Mouse (Mus musculus) intestine, postnatal 0 days (tissue): ENCODE data around the gene Sgo2a. TPM values are rescaled to one million over a fixed set of nuclear protein-coding genes. Genes with fewer than 3 reads are reported as not detected.
A peak's percentile ranks its signal among the peaks of the same experiment; 100 is the strongest.

ENCODE experiments used
- ATAC-seq: fragments of 200-750 bp; cut with Nextera tagmentation; 2 replicates; pipeline ENCODE4 v1.8.0; 2017; ENCODE audit warnings: mild to moderate bottlenecking, moderate TSS enrichment, moderate library complexity
- H3K27ac ChIP-seq: fragments of 300-500 bp; sonication (generic); 2 replicates; pipeline ENCODE4 v1.5.1; 2014; ENCODE audit warnings: mild to moderate bottlenecking, low read depth, low read length, moderate library complexity
- H3K27me3 ChIP-seq: fragments of 300-500 bp; sonication (generic); replicated peaks from 2 replicates; pipeline ENCODE4 v1.6.1; 2014; ENCODE audit warnings: low read length, mixed read lengths; ENCODE audit not compliant: control insufficient read depth, insufficient read depth
- H3K36me3 ChIP-seq: fragments of 300-500 bp; sonication (generic); 2 replicates; pipeline ENCODE4 v1.6.1; 2014; ENCODE audit warnings: mild to moderate bottlenecking, moderate library complexity; ENCODE audit not compliant: control insufficient read depth, insufficient read depth
- H3K4me1 ChIP-seq: fragments of 300-500 bp; sonication (generic); replicated peaks from 2 replicates; pipeline ENCODE4 v1.6.1; 2014; ENCODE audit warnings: antibody characterized with exemption, low read length, mixed read lengths; ENCODE audit not compliant: control insufficient read depth, insufficient read depth
- H3K4me2 ChIP-seq: fragments of 300-500 bp; sonication (generic); replicated peaks from 2 replicates; pipeline ENCODE4 v1.6.1; 2014; ENCODE audit warnings: low read depth, mild to moderate bottlenecking, moderate library complexity
- H3K4me3 ChIP-seq: fragments of 300-500 bp; sonication (generic); 2 replicates; pipeline ENCODE4 v1.5.1; 2014; ENCODE audit warnings: low read depth, low read length
- H3K9ac ChIP-seq: fragments of 300-500 bp; sonication (generic); 2 replicates; pipeline ENCODE4 v1.6.1; 2014; ENCODE audit warnings: mild to moderate bottlenecking, low read depth, low read length
- H3K9me3 ChIP-seq: fragments of 300-500 bp; sonication (generic); 2 replicates; pipeline ENCODE4 v1.6.1; 2016; ENCODE audit warnings: mixed run types; ENCODE audit not compliant: control insufficient read depth
- CTCF ChIP-seq: sonication (generic); IDR thresholded peaks from 2 replicates; pipeline ENCODE4 v1.5.1; 2016; ENCODE audit warnings: low read depth, mild to moderate bottlenecking, control low read depth, antibody characterized with exemption, moderate library complexity
- WGBS: fragments of 180-500 bp; shearing (Covaris S2); extraction: QIAGEN DNeasy Blood & Tissue Kit; methylation state at CpG from one replicate; pipeline ENCODE4 v1.1.7; 2014; 5-methylcytosine and 5-hydroxymethylcytosine counted together
- polyA plus RNA-seq: library from polyadenylated mRNA; unstranded; fragments of >200 nt; fragmentation: Nextera tagmentation; extraction: Ambion mirVana; gene quantifications from 2 replicates; pipeline ENCODE4 v1.2.1, GENCODE M21; 2015

The Sgo2a gene
- polyA plus RNA-seq, 1 experiment from 2014 or later, result 4.4 TPM

- H3K4me1 ChIP-seq, result no peaks in the 10 kb centered on the region
- no peak for ATAC-seq
- no peak for TF ChIP-seq CTCF
- no peak overlapping the region for H3K4me2 ChIP-seq
- H3K27ac ChIP-seq, result no peak overlapping the region
- no peak overlapping the region for H3K9ac ChIP-seq
- no peaks in the 10 kb centered on the region for H3K27me3 ChIP-seq
- 88% methylated on average over 5 of the region's 5 CpGs for WGBS
- H3K4me3 ChIP-seq, result no peak overlapping the region
- H3K9me3 ChIP-seq, result no peaks in the 10 kb centered on the region
- H3K36me3 ChIP-seq, result peaks cover 39% of the 10 kb centered on the region
Observed at GRCm38 (mm10) chr1:57954376-57954765, 41.4 kb upstream of the Sgo2a start.

GRCm38 (mm10) chr1:57955774-57956173 lies 40.0 kb upstream of the Sgo2a start:
- H3K4me2 ChIP-seq, result no peak overlapping the region
- H3K4me3 ChIP-seq, result no peak overlapping the region
- H3K9ac ChIP-seq, result no peak overlapping the region
- no peaks in the 10 kb centered on the region for H3K4me1 ChIP-seq
- peaks cover 39% of the 10 kb centered on the region for H3K36me3 ChIP-seq
- H3K27ac ChIP-seq, result no peak overlapping the region
- no peaks in the 10 kb centered on the region for H3K9me3 ChIP-seq
- H3K27me3 ChIP-seq, result no peaks in the 10 kb centered on the region
- no peak for TF ChIP-seq CTCF
- no peak for ATAC-seq
- 100% methylated on average over 1 of the region's 1 CpGs for WGBS

DNA sequence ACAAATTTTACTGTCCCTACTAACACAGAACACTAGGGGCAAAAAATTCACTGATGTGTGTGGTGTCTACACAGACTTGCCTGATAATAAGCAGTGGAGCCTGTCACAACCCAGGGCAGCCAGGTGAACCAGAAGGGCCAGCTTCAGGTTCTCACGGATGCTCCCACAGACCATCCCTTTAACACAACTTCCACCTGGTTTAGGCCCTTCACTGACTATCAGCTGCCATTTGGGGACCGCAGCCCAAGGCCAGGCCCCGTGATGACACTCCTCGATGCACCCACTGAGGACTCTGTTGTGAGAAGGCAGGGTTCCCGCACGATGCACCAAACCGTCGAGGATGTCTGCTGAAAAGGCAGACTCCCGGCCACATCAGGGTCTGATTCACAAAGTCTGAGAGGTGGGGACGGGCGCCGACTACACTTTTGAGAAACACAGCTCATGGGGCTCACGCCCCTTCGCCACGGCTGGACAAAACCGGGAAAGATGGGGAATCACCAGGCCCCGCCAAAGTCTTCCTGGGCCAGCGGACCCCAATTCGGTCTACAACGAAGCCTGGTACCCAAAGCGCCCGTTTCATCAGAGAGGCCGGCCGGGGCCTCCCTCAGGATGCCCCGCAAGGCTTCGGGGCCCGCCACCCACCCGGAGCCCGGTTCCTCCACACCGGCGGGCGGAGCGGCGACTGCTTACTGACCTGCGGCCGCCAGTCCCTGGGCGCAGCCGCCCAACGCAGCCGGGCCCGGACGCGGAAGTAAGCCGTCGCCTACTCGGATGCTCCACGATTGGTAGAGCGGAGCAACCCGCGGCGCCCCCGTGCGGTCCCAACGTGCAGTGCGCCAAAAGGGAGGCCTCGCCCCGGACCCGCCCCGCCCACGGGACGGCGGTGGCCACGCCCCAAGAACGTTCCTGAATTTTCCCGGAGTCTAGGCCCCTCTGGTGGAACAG lies 26.2 kb upstream of the Sgo2a start:
- WGBS, result under 1% methylated on average over 65 of the region's 65 CpGs
- Histone ChIP-seq H3K4me1 (no peaks in the 10 kb centered on the region), H3K9ac (peak overlapping the region; percentile 88), H3K9me3 (no peaks in the 10 kb centered on the region), H3K27ac (peak overlapping the region; percentile 74), H3K4me2 (peak overlapping the region; percentile 80), H3K27me3 (no peaks in the 10 kb centered on the region), H3K36me3 (peaks cover 8% of the 10 kb centered on the region; the same call in 1 of the 2 replicates), H3K4me3 (peak overlapping the region; percentile 87)
- ATAC-seq, result peak; percentile 98
- peak; percentile 95 for TF ChIP-seq CTCF

DNA sequence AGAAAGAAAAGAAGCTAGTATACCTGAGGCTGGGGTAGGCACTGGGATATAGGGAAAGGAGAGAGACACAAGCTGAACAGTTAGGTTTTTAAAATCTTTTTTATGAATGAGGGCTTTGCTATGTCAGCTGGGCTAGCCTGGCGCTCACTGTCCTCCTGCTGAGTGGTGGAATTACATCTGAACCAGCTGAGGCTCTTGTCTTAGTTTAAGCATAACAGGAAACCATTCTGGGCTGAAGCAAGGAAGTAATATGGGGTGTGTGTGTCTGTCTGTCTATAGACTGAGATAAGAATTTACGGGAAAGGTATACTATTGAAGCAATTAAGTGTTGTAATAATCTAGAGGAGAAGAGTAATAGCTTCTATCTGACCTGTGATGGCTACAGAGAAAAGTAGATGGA lies 24.2 kb upstream of the Sgo2a start:
- Histone ChIP-seq H3K27me3 (no peaks in the 10 kb centered on the region), H3K9me3 (no peaks in the 10 kb centered on the region), H3K9ac (no peak overlapping the region), H3K4me3 (no peak overlapping the region), H3K4me1 (no peaks in the 10 kb centered on the region), H3K27ac (no peak overlapping the region), H3K4me2 (no peak overlapping the region), H3K36me3 (peaks cover 5% of the 10 kb centered on the region; the same call in 1 of the 2 replicates)
- no peak for TF ChIP-seq CTCF
- ATAC-seq, result no peak
- 55% methylated on average over 2 of the region's 2 CpGs for WGBS

DNA sequence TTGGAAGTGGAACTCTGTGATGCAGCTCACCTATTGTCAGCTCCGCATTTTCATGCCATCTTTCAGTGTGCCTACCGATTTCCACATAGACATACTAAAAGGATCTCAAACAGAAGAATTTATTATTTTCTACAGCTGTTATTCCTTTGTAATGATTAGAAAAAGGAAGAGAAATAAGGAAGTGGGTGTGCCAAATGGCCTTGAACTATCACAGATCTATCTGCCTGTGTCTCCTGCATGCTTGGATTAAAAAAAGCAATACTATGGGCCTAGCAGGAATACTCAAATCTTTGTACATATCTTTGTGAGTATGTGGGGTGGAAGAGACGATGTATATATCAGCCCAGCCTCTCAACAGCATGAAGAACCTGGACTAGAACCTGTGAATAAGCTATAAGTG lies 18.9 kb upstream of the Sgo2a start:
- no peak overlapping the region for H3K4me3 ChIP-seq
- H3K4me2 ChIP-seq, result no peak overlapping the region
- ATAC-seq, result no peak
- TF ChIP-seq CTCF, result no peak
- H3K9me3 ChIP-seq, result no peaks in the 10 kb centered on the region
- H3K27me3 ChIP-seq, result no peaks in the 10 kb centered on the region
- H3K4me1 ChIP-seq, result no peaks in the 10 kb centered on the region
- 88% methylated on average over 3 of the region's 3 CpGs for WGBS
- H3K27ac ChIP-seq, result no peak overlapping the region
- H3K9ac ChIP-seq, result no peak overlapping the region
- H3K36me3 ChIP-seq, result no peaks in the 10 kb centered on the region

DNA sequence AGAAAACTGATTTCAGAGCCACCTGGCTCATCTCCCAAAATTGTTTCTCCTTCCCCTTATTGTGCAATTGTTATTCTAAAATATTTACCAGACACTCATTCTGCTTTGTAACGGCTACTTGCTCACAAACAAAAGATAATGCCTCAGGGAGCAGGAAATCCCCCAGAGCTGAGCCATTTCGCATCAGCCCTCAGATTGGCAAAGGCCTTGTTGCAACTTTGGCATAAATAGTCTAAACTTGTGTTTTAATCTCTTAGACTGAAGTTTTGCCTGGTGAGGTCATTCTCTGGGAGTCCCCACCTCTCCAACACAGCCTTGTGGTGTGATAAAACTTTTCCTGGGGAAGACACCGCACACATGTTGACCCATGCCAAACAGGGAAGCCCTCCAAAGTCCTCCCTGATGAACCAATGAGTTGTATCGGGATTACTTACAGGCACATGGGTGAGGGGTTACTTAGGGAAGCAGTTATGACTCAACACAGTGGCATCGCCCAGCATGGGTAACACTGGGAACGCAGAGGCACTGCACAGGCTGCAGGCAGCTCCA lies 6.6 kb upstream of the Sgo2a start:
- no peaks in the 10 kb centered on the region for H3K9me3 ChIP-seq
- no peaks in the 10 kb centered on the region for H3K36me3 ChIP-seq
- H3K27ac ChIP-seq, result no peak overlapping the region
- no peaks in the 10 kb centered on the region for H3K27me3 ChIP-seq
- 74% methylated on average over 6 of the region's 6 CpGs for WGBS
- no peak overlapping the region for H3K4me3 ChIP-seq
- no peaks in the 10 kb centered on the region for H3K4me1 ChIP-seq
- H3K9ac ChIP-seq, result no peak overlapping the region
- no peak for ATAC-seq
- no peak overlapping the region for H3K4me2 ChIP-seq
- no peak for TF ChIP-seq CTCF
